Mouse (Mus musculus) forebrain, embryonic 13.5 days (tissue): ENCODE results near the gene Babam2. TPM values are rescaled to one million over a fixed set of nuclear protein-coding genes. Genes with fewer than 3 reads are reported as not detected.

ENCODE experiments used
- ATAC-seq: fragments of 200-750 bp; cut with Nextera tagmentation; 2 replicates; pipeline ENCODE4 v1.8.0; 2017
- H3K27ac ChIP-seq: fragments of 300-500 bp; sonication (generic); 2 replicates; pipeline ENCODE4 v1.5.1; 2015; ENCODE audit warnings: inconsistent platforms, mild to moderate bottlenecking, moderate library complexity
- H3K27me3 ChIP-seq: fragments of 300-500 bp; sonication (generic); 2 replicates; pipeline ENCODE4 v1.6.1; 2015; ENCODE audit warnings: mild to moderate bottlenecking, inconsistent platforms
- H3K36me3 ChIP-seq: fragments of 300-500 bp; sonication (generic); 2 replicates; pipeline ENCODE4 v1.6.1; 2015; ENCODE audit warnings: mild to moderate bottlenecking, inconsistent platforms; ENCODE audit not compliant: poor library complexity, severe bottlenecking
- H3K4me1 ChIP-seq: fragments of 300-500 bp; sonication (generic); 2 replicates; pipeline ENCODE4 v1.6.1; 2015; ENCODE audit warnings: inconsistent platforms
- H3K4me2 ChIP-seq: fragments of 300-500 bp; sonication (generic); 2 replicates; pipeline ENCODE4 v1.6.1; 2015; ENCODE audit warnings: inconsistent platforms, mild to moderate bottlenecking, moderate library complexity
- H3K4me3 ChIP-seq: fragments of 300-500 bp; sonication (generic); 2 replicates; pipeline ENCODE4 v1.5.1; 2015; ENCODE audit warnings: mild to moderate bottlenecking, inconsistent platforms
- H3K9ac ChIP-seq: fragments of 300-500 bp; sonication (generic); 2 replicates; pipeline ENCODE4 v1.6.1; 2015; ENCODE audit warnings: mild to moderate bottlenecking, inconsistent platforms
- H3K9me3 ChIP-seq: fragments of 300-500 bp; sonication (generic); replicated peaks from 2 replicates; pipeline ENCODE4 v1.6.1; 2016; ENCODE audit warnings: inconsistent platforms
- WGBS: fragments of 180-500 bp; shearing (Covaris S2); methylation state at CpG from one replicate; pipeline ENCODE4 v1.1.7; 2015; 5-methylcytosine and 5-hydroxymethylcytosine counted together
- polyA plus RNA-seq: library from polyadenylated mRNA; unstranded; fragments of >200 nt; fragmentation: Nextera tagmentation; extraction: Ambion mirVana; gene quantifications from 2 replicates; pipeline ENCODE4 v1.2.1, GENCODE M21; 2015

Babam2 gene
- polyA plus RNA-seq, 1 experiment from 2014 or later: 54.6 TPM

- peaks cover 10% of the 10 kb centered on the region for H3K4me1 ChIP-seq
- 25% methylated on average over 5 of the region's 5 CpGs for WGBS
- no peak overlapping the region for H3K27ac ChIP-seq
- H3K4me2 ChIP-seq: no peak overlapping the region
- no peaks in the 10 kb centered on the region for H3K36me3 ChIP-seq
- no peak overlapping the region for H3K4me3 ChIP-seq
- H3K9ac ChIP-seq: no peak overlapping the region
- H3K9me3 ChIP-seq: no peaks in the 10 kb centered on the region
- no peak for ATAC-seq
- H3K27me3 ChIP-seq: no peaks in the 10 kb centered on the region
Observed at GRCm38 (mm10) chr5:32102484-32102883, 405.0 kb downstream of the Babam2 start.

- Histone ChIP-seq H3K4me1 (peaks cover 10% of the 10 kb centered on the region), H3K4me2 (no peak overlapping the region), H3K9me3 (no peaks in the 10 kb centered on the region), H3K36me3 (no peaks in the 10 kb centered on the region), H3K27me3 (no peaks in the 10 kb centered on the region), H3K9ac (no peak overlapping the region), H3K27ac (no peak overlapping the region), H3K4me3 (no peak overlapping the region)
- no peak for ATAC-seq
- 84% methylated on average over 6 of the region's 6 CpGs for WGBS
Observed at GRCm38 (mm10) chr5:32102971-32103431, 405.5 kb downstream of the Babam2 start.

- ATAC-seq: no peak
- H3K4me3 ChIP-seq: no peak overlapping the region
- 97% methylated on average over 1 of the region's 1 CpGs for WGBS
- H3K9me3 ChIP-seq: no peaks in the 10 kb centered on the region
- no peaks in the 10 kb centered on the region for H3K36me3 ChIP-seq
- H3K27me3 ChIP-seq: no peaks in the 10 kb centered on the region
- H3K27ac ChIP-seq: no peak overlapping the region
- no peak overlapping the region for H3K9ac ChIP-seq
- peaks cover 10% of the 10 kb centered on the region for H3K4me1 ChIP-seq
- H3K4me2 ChIP-seq: no peak overlapping the region
Observed at GRCm38 (mm10) chr5:32103545-32103944, 406.1 kb downstream of the Babam2 start.

- H3K9me3 ChIP-seq: no peaks in the 10 kb centered on the region
- H3K27ac ChIP-seq: no peak overlapping the region
- no peak overlapping the region for H3K4me2 ChIP-seq
- H3K9ac ChIP-seq: no peak overlapping the region
- ATAC-seq: no peak
- no peaks in the 10 kb centered on the region for H3K27me3 ChIP-seq
- H3K36me3 ChIP-seq: no peaks in the 10 kb centered on the region
- H3K4me3 ChIP-seq: no peak overlapping the region
- WGBS: 86% methylated on average over 12 of the region's 12 CpGs
- peaks cover 10% of the 10 kb centered on the region for H3K4me1 ChIP-seq
Observed at GRCm38 (mm10) chr5:32104119-32104990, 406.9 kb downstream of the Babam2 start.

GRCm38 (mm10) chr5:32106473-32107140, 409.1 kb downstream of the Babam2 start:
- Histone ChIP-seq H3K27ac (no peak overlapping the region), H3K9me3 (no peaks in the 10 kb centered on the region), H3K4me2 (no peak overlapping the region), H3K36me3 (no peaks in the 10 kb centered on the region), H3K27me3 (no peaks in the 10 kb centered on the region), H3K9ac (no peak overlapping the region), H3K4me1 (peaks cover 10% of the 10 kb centered on the region), H3K4me3 (no peak overlapping the region)
- no peak for ATAC-seq
- WGBS: 88% methylated on average over 5 of the region's 5 CpGs

- 93% methylated on average over 4 of the region's 4 CpGs for WGBS
- H3K4me3 ChIP-seq: no peak overlapping the region
- H3K9ac ChIP-seq: no peak overlapping the region
- no peaks in the 10 kb centered on the region for H3K36me3 ChIP-seq
- no peaks in the 10 kb centered on the region for H3K9me3 ChIP-seq
- ATAC-seq: no peak
- no peak overlapping the region for H3K4me2 ChIP-seq
- no peaks in the 10 kb centered on the region for H3K4me1 ChIP-seq
- H3K27me3 ChIP-seq: no peaks in the 10 kb centered on the region
- no peak overlapping the region for H3K27ac ChIP-seq
Observed at GRCm38 (mm10) chr5:32110651-32111050, 413.2 kb downstream of the Babam2 start.

- Histone ChIP-seq H3K27ac (no peak overlapping the region), H3K36me3 (no peaks in the 10 kb centered on the region), H3K4me1 (no peaks in the 10 kb centered on the region), H3K9ac (no peak overlapping the region), H3K4me3 (no peak overlapping the region), H3K27me3 (no peaks in the 10 kb centered on the region), H3K4me2 (no peak overlapping the region), H3K9me3 (no peaks in the 10 kb centered on the region)
- no peak for ATAC-seq
- 83% methylated on average over 7 of the region's 7 CpGs for WGBS
Observed at GRCm38 (mm10) chr5:32112206-32112916, 414.9 kb downstream of the Babam2 start.

GRCm38 (mm10) chr5:32120901-32121376, 423.5 kb downstream of the Babam2 start:
- H3K4me3 ChIP-seq: no peak overlapping the region
- H3K9me3 ChIP-seq: no peaks in the 10 kb centered on the region
- peaks cover 8% of the 10 kb centered on the region; the same call in 1 of the 2 replicates for H3K4me1 ChIP-seq
- H3K36me3 ChIP-seq: no peaks in the 10 kb centered on the region
- no peaks in the 10 kb centered on the region for H3K27me3 ChIP-seq
- no peak overlapping the region for H3K9ac ChIP-seq
- H3K27ac ChIP-seq: no peak overlapping the region
- H3K4me2 ChIP-seq: no peak overlapping the region
- ATAC-seq: no peak
- 37% methylated on average over 9 of the region's 11 CpGs for WGBS

GRCm38 (mm10) chr5:32121936-32122335, 424.5 kb downstream of the Babam2 start:
- 88% methylated on average over 6 of the region's 6 CpGs for WGBS
- no peak overlapping the region for H3K4me3 ChIP-seq
- no peaks in the 10 kb centered on the region for H3K9me3 ChIP-seq
- no peaks in the 10 kb centered on the region for H3K36me3 ChIP-seq
- H3K9ac ChIP-seq: no peak overlapping the region
- H3K4me2 ChIP-seq: no peak overlapping the region
- H3K4me1 ChIP-seq: peaks cover 8% of the 10 kb centered on the region; the same call in 1 of the 2 replicates
- no peak overlapping the region for H3K27ac ChIP-seq
- H3K27me3 ChIP-seq: no peaks in the 10 kb centered on the region
- ATAC-seq: no peak

- no peaks in the 10 kb centered on the region for H3K27me3 ChIP-seq
- H3K4me2 ChIP-seq: no peak overlapping the region
- H3K9me3 ChIP-seq: no peaks in the 10 kb centered on the region
- H3K4me1 ChIP-seq: peaks cover 8% of the 10 kb centered on the region; the same call in 1 of the 2 replicates
- 90% methylated on average over 5 of the region's 5 CpGs for WGBS
- no peak overlapping the region for H3K9ac ChIP-seq
- H3K36me3 ChIP-seq: no peaks in the 10 kb centered on the region
- no peak overlapping the region for H3K27ac ChIP-seq
- ATAC-seq: no peak
- H3K4me3 ChIP-seq: no peak overlapping the region
Observed at GRCm38 (mm10) chr5:32122363-32122762, 424.9 kb downstream of the Babam2 start.

GRCm38 (mm10) chr5:32124957-32125356, 427.5 kb downstream of the Babam2 start:
- no peaks in the 10 kb centered on the region for H3K36me3 ChIP-seq
- 88% methylated on average over 6 of the region's 6 CpGs for WGBS
- H3K4me2 ChIP-seq: no peak overlapping the region
- H3K4me3 ChIP-seq: no peak overlapping the region
- H3K9ac ChIP-seq: no peak overlapping the region
- no peak overlapping the region for H3K27ac ChIP-seq
- H3K9me3 ChIP-seq: no peaks in the 10 kb centered on the region
- peaks cover 8% of the 10 kb centered on the region; the same call in 1 of the 2 replicates for H3K4me1 ChIP-seq
- H3K27me3 ChIP-seq: peaks cover 10% of the 10 kb centered on the region; the same call in 1 of the 2 replicates
- ATAC-seq: no peak

- Histone ChIP-seq H3K27me3 (peaks cover 32% of the 10 kb centered on the region), H3K4me3 (no peak overlapping the region), H3K36me3 (no peaks in the 10 kb centered on the region), H3K9me3 (no peaks in the 10 kb centered on the region), H3K4me2 (no peak overlapping the region), H3K9ac (no peak overlapping the region), H3K4me1 (no peaks in the 10 kb centered on the region), H3K27ac (no peak overlapping the region)
- 79% methylated on average over 3 of the region's 3 CpGs for WGBS
- ATAC-seq: no peak
Observed at GRCm38 (mm10) chr5:32127226-32127625, 429.7 kb downstream of the Babam2 start.
